Mouse (Mus musculus) adrenal gland, adult 8-10 months (tissue): Measurements from ENCODE around the gene Iqschfp. TPM values are rescaled to one million over a fixed set of nuclear protein-coding genes. Genes with fewer than 3 reads are reported as not detected.

Source experiments
- DNase-seq: peaks from one replicate; pipeline ENCODE4 v3.0.0; 2022
- total RNA-seq, 4 experiments: library from RNA; stranded (reverse); gene quantifications; 2 replicates each; pipeline ENCODE4 v1.2.4; 2022

Gene Iqschfp
- total RNA-seq, 4 experiments from 2014 or later: not detected

DNA sequence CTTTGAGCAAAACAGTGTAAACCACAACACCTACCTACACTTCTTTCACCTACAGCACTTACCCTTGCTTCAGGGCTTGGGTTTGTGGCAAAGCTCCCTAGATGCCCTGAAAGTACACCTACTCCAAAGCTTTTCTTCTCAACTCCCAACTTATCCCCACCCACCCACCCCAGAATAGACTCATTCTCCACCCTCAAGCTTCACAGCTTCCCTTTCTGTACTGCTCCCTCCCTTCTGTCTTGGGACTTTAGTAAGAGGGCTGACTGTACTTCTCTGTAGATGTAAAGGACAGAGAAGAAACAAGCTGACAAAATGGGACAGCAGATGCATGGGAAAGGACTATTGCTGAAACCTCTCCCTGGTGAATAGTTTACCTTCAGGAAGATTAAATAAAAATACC lies 476.0 kb downstream of the Iqschfp start:
- DNase-seq: no peak

DNA sequence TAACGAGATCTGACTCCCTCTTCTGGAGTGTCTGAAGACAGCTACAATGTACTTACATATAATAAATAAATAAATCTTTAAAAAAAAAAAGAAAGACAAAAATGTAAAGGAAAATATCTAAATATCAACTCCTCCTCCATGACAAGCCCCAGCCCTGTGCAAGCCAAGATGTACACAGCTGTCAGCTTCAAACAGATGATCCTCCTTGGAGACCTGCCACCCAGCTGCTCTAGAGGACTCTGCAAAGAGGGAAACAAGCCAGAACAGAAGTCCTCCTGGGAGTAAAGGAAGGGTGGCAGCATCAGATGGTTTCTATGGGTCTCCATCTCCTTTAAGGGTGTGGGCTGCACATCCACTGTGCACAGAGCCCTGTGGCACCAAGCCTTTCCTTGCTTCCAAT lies 480.9 kb downstream of the Iqschfp start:
- DNase-seq: no peak

DNA sequence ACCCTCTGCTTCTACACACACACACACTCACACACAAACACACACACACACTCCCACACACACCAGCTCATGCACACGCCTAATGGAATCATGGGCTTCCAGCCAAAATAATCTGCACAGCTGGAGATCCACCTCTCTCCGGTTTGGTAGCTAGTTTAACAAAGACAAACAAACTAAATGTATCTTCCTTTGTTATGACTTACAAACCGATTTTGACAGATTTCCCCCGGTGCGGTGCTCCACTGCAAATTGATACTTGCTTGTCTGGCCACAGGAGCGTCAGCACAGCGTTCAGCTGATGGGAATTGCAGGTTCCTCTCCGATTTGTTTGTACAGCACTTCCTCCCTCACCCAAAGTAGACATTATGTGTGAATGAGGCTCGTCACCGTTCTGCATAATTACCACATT lies 483.1 kb downstream of the Iqschfp start:
- DNase-seq: no peak

DNA sequence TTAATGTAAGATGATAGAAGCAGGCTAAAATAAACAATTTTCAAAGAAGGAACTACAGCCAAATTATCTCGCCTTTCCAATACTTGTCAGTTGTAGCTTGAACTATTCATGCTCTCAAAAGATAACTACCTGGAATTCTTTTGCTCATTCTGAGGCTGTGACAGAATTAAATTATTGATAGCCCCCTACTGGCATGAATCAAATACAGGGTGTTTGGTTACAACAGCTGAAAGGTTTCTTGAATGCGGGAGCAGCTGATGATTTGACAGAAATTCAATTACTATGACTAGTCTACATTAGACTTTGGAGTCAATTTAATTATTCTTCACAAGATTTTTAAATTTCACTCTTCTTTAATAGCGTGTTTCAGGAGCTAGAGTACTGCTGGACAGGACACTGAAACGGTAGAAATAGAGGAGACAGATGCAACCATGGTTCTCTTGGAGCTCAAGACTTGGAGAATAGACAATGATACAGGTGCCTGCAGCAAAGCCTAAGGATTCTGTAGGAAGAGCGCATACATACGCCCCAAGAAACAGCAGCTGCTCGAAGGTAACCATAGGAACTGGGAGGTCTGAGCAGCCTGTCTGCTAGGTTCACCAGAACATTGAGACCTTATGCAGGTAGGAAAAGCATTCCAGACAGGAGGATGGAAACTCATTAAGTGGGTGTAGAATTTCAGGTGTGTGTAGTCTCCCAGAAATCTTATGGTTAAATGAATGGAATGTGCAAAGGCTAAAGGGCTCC lies 485.6 kb downstream of the Iqschfp start:
- no peak for DNase-seq

DNA sequence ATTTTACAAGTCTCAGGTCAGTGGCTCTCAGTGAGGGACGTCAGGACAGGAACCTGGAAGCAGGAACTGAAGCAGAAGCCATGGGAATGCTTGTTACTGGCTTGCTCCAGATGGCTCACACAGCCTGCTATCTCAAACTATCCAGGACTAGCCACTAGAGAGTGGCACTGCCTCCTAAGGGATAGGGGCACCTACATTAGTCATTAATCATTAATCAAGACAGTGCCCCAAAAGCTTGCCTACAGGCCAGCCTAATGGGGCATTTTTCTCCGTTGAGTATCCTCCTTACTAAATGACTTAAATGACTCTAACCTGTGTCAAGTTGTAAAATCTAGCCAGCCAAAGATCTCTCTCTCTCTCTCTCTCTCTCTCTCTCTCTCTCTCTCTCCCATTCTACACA lies 486.8 kb downstream of the Iqschfp start:
- DNase-seq: no peak

DNA sequence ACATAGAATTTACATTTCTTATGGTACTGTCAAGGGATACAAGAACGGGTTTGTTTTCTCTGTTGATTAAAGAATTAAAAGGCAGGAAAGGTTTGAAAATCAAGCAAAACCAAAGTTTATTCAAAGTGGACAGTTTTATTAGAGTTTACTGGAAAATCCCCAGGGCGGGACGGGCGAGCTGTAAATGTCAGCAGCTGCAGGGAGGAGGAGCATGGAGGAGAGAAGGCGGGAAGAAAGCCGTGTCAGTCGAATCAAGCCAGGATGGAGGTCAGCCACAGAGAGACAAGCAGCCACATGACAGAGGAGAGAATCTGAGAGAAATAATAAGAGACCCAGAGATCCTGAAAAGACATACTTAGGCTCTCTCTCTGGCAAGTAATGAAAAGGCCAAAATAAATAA lies 487.2 kb downstream of the Iqschfp start:
- no peak for DNase-seq

DNA sequence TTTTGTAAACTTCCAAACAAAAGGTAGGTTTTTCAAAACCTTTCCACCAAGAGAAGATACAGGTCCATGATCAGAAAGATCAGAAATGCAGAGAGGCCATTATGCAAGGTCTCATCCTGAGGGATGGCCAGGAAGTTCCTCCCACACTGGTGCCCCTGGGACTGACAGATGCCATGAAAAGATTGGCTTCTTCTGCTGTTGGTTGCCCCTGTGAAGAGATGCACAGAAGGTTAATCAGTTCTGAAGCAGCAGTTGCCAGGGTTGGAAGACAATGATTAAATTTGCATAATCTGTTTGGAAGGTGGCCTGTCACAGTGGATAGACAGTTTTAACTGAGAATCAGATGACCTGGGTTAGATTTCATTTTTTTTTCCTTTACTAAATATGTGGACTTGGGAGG lies 491.6 kb downstream of the Iqschfp start:
- DNase-seq: no peak

DNA sequence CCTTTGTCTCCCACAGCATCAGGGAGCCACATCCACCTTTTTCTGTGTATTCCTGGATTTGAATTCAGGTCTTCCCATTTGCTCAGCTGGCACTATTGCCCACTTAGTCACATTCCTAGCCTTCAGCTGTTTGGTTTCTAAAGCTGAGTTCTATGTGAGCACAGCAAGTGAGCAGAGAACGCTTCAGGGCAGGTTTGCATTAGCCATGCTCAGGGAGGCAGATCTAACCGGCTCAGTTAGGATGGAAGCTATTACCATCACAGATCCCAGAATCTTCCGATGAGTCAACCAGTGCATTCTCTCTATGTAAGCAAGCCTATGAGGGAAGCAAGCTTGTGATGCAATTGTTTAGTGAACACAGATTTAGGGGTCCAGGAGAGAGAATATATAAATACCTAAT lies 493.5 kb downstream of the Iqschfp start:
- DNase-seq: no peak

DNA sequence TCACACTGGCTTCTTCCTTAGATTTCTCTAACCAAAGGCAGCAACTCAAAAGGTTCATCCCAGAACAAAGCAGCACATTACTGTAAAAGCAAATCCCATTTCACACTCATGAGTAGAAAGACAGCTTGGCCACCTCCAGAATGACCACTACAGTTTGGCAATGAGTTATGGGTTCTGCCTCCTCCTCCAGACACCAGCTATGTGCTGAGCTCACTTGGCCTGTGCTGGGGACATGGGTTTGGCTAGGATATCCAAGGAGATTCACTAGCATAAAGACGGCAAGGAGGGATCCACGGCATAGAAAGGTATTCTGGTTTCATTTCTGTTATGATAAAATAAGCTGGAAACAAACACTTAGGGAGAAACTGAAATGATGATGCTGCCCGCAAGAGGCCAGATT lies 496.0 kb downstream of the Iqschfp start:
- no peak for DNase-seq

DNA sequence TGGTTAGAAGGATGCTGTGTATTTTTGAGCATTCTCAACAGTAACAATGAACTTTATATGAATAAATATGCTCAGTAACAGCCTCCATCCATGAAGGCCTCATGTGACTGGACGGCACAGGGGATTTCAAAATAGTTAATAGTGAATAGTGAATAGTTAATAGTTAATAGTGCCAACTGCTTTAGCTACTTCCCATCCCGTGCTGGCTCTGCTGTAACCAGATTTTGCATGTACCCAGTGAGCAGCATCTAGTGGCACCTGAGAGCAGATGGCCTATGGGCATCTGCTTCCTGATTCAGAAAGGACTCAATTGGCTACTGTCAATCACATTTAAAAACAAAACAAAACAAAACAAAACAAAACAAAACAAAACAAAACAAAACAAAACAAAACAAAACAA lies 501.5 kb downstream of the Iqschfp start:
- no peak for DNase-seq

DNA sequence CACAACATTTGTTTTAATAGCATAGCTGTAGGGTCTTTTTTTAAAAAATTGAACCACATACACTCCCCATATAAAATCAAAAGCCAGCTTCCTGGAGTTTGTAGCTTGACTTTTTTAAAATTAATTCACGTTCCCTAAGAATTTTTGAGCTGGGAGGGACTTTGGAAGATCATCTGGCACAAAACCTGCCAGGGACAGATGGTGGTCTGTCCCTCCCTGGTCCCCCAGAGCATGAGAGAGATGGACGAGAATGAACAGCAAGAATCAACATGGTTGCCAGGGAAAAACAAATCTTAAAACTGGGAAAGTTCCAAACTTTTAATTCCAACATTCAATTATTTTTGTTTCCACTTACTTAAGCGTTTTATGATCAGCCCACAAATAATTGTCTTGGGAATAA lies 506.7 kb downstream of the Iqschfp start:
- DNase-seq: no peak

DNA sequence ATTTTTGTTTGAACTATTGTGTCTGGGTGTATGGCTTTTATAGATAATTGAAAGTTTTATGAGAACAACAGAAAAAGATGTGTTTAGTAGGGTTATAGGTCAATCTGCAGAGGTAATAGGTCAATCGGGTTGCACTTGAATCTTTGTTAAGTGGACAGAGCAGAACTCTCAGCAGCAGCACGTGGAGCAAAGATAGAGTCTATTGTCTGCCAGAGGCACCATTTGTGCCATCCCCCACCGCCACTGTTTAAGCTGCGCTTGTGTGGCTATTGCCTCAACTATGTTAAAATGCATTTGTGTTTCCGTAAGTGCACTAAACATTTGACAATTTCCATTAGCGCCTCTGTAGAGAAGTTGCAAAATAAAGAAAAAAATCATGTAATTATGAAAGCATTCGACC lies 508.1 kb downstream of the Iqschfp start:
- DNase-seq: no peak

DNA sequence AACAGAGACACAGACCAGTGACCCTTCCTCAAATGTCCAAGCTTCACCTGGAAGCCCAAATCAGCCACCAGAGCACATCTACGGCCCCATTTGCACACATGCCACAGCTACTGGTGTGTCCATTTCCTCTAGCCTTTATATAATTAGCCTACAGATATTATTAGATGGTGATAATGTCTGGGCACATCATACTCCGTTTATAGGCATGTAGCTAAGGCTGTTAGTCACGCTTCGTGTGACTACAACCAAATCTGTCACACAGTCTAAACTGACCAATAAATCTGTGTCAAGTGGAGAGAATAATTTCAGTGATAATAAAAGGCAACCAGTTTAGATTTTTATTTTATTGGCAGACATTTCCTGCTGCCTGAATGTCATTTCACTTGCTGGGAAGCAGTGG lies 511.3 kb downstream of the Iqschfp start:
- DNase-seq: no peak

DNA sequence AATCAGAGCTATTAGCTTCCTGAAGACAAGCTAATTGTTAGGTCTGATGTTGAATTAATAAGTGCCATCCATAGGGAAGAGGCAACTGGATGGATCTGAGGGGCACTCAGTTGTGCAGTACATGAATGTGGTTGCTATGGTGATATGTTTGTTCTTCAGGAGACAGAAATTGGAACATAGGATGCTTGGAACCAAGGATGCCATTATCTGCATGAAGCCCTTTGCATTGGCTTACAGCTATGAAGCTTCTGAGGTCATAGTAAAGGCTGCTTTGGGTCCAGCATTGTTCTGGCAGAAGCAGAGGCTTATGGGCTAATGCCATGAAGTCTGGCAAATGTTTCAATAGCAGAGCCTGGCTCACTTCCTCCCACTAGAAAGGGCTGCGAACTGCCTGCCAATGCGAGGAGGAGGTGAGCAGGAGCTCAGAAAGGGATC lies 511.8 kb downstream of the Iqschfp start:
- no peak for DNase-seq

DNA sequence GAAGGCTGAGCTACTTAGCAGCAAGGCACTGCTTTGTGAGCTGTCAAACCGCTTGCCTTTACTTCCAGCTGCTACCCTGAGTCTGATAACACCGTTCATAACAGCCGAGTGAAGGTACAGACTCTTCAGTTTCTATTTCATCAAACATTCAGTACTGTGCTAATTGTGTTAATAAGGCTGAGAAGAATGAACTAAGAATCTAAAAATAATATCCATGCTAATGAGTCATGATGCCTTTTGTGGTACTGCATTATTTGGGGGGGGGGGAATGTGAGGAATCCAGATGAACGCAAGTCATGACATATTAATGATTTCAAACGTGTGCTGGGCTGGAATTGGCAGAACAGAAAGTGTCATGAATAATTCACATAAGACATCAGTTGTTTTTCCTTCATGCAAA lies 513.7 kb downstream of the Iqschfp start:
- no peak for DNase-seq

DNA sequence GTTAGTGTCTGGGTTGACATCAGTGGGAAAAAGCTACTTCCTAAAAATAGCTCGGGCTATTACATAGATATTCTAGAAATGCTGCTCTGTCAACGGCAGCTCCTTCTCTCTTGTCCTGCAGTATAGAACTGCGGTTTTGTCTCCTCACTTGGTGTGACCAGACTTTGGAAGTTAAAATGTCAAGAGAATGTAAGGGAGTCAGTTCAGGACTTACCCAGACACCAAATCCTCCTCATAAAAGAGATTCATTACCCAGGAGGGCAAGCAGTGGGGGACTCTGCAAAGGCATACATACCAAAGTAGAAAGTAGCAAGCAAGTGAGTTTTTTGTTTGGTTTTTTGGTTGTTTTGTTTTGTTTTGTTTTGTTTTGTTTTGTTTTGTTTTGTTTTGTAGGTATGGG lies 520.2 kb downstream of the Iqschfp start:
- DNase-seq: no peak

DNA sequence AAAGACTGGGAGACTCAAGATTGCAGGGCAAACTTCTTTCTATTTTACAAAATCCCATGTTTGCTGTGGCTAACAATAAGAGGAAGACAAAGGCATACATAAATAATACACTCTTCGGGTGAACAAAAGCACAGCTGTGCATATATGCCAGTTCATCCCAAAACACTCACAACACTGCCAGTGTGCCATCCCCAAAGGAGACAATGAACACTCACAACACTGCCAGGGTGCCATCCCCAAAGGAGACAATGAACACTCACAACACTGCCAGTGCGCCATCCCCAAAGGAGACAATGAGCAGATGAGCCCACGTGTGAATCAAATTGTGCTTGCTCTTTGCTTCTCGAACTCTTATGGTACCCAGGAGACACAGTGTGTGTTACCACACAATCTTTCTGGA lies 527.8 kb downstream of the Iqschfp start:
- DNase-seq: no peak

DNA sequence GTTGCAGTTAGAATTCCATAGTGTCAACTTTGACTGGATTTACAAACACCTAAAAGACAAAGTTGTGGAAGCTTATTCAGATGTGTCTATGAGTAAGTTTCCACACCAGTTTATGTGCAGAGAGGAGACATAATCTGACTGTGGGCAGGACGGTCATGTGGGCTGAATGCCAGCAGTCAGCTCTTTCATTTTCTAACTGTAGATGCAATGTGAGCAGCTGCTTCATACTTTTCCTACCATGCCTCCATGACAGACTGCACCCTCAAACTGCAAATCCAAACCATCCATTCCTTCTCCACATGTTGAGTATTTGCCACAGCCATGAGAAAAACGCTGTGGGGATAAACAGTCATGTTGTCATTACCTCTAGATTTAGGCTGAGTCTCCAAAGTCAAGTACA lies 528.9 kb downstream of the Iqschfp start:
- DNase-seq: no peak

DNA sequence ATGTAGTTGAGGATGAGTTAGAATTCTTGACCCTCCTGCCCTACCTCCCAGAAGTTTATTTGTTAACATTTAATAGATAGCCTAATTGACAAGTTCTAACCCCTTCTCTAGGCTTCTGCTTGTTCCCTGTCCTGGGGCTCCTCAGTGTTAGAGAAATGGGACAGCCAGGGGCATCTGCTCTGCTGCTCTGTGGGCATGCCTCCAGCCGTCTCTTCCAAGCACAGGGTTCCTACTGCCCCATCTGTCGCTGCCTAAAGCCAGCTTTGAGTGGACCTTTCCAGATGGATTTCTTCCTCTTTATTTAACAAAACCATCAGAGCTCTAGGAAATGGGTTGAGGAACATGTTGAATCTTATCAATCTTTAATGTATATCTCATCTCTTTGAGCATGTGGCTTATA lies 529.8 kb downstream of the Iqschfp start:
- DNase-seq: no peak

DNA sequence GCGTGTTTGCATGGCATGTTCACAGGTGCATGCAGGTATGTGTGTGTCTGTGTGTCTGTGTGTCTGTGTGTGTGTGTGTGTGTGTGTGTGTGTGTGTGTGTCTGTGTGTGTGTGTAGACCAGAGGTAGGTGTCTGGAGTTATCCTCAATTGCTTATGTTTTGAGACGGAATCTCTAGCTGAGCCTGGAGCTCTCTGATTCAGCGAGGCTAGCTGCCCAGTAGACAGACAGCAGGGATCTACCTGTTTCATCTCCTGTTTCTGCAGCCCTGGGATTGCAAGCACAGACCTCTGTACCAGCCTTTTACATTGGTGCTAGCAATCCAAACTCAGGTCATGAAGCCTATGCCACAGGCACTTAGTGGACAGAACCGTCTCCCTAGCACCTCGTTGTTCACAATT lies 536.0 kb downstream of the Iqschfp start:
- DNase-seq: no peak

DNA sequence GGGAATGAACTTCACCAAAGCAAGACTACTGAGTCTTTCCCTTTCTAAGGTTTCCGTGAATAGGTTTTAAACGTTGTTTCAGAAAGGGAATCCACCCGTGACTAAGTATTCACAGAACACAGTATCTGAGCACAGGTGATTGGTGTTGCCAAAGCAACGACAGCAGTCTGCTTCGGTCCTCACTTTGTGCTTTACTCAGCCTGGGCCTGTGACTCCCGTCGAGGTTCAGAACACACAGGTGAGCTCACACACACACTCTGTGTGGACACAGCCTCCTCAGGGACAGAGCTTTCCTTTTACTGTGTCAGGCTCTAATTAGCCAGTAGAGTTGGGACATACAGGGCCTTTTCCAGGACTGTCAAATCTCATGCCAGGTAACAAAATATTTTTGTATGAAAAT lies 542.4 kb downstream of the Iqschfp start:
- no peak for DNase-seq

DNA sequence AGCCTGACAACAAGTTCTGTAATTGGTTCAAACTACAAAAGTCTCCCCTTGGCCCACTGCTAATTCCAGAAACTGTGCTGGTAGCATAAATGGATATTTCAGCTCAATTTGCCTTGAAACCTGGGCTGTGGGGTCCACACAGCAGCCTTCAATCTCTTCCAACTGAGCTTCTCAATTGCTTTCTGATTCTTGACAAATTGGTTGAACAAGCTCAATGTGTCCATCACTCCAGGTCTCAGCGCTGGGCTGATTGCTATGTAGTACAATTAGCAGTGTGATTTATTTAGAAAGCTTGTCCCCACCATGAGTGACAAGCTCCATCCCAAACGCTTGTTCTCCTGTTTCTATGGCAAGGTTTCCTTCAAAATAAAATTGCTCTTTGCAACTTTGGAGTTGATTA lies 542.9 kb downstream of the Iqschfp start:
- DNase-seq: no peak

DNA sequence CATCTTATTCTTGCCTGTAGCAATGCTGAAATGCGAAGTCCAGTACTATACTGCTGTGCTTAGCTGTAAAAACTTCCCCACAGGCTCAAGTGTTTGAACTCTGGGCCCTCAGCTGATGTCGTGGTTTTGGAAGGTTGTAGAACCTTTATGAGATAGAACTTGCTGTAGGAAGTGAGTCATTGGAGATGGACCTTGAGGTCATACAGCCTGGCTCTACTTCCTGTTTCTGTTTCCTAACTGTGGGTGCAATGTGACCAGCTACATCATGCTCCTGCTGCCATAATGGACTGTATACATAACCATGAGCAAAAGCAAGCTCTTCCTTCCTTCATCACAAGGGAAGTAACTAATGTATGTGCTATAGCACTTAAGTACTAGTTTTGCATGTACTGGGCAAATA lies 556.4 kb downstream of the Iqschfp start:
- DNase-seq: no peak

DNA sequence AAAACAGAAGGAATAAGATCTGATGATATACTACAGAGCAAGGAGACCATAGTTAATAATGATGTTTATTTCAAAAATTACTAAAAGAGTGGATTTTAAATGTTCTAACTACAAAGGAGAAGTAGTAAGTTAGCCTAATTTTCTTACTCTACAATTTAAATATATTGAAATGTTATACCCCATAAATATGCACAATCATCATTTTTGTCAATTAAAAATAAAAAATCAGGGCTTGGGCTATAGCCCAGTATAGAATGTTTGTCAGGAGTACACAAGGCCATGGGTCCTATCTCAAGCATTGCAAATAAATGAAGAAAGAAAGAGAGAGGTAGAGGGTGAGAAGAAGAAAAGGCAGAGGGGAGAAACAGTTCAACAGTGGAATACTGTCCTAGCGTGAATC lies 559.6 kb downstream of the Iqschfp start:
- no peak for DNase-seq

DNA sequence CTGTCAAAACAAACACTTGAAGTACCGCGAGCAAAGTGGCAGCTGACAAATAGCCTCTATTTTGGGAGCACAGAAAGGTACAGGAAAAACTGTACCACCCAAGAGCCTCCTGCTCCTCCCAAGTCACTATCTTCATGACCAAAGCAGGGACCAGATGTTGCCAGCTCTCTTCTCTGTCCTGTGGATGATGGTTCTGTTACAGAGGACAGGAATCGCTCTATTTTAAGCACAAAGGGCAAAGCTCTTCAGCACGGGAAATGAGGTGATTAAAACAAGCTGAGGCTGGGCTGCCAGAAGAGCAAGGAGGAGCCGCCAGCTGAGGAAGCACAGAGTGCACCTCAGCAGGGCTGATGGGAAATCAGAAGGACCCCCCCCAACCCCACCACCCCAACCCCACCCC lies 561.2 kb downstream of the Iqschfp start:
- no peak for DNase-seq
